Mouse (Mus musculus): ENCODE data around the gene Msx2. TPM values are rescaled to one million over a fixed set of nuclear protein-coding genes. Genes with fewer than 3 reads are reported as not detected.

Gene Msx2
- polyA plus RNA-seq, 1 experiment from 2014 or later, result 0.70 TPM

DNA sequence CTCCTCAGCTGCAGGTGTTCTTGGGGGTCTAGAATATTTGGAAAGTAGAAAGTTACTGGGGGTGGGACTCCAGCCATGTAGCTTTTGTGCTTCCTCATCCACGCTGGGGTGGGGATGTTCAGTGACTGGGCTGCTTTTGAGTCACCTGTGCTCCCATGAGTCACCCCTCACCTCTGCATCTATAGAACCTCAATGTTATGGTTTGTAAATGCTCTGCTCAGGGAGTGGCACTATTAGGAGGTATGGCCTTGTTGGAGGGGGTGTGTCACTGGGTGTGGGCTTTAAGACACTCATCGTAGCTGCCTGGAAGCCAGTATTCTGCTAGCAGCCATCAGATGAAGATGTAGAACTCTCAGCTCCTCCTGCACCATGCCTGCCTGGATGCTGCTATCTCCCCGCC is 32.9 kb downstream of the Msx2 start:
- H3K4me1 ChIP-seq, result 0 out of 2 replicates have a peak, but pooled peaks cover 3% of the 10 kb centered on the region
- no peak overlapping the region for H3K9ac ChIP-seq (replicated peaks)
- H3K9me3 ChIP-seq, result no peaks in the 10 kb centered on the region
- H3K4me2 ChIP-seq (replicated peaks), result no peak overlapping the region
- no peak for ATAC-seq (replicated peaks)
- no peak overlapping the region for H3K4me3 ChIP-seq
- no peaks in the 10 kb centered on the region for H3K27me3 ChIP-seq
- H3K36me3 ChIP-seq, result no peaks in the 10 kb centered on the region
- H3K27ac ChIP-seq (replicated peaks), result no peak overlapping the region
- 81% methylated on average over 3 of the region's 3 CpGs for WGBS

DNA sequence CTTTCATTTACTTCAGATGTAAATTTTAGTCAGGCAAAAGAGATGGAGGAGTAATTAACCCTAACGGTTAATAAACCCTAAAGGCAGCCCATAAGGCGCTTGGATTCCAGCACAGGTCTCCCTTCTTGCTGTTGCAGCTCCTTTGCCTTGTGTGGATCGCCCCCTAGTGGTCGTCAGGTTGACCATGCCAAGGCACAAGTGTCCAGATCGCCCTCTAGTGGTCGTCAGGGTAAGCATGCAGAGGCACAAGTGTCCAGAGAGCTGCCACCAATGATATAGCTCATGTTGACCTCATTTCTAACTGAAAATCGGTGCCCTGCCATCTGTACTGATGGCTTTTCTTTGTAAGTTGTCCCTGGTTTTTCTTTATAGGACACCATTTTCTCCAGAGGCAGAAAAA is 46.4 kb downstream of the Msx2 start:
- H3K27me3 ChIP-seq, result no peaks in the 10 kb centered on the region
- 23% methylated on average over 7 of the region's 7 CpGs for WGBS
- no peak for ATAC-seq (replicated peaks)

DNA sequence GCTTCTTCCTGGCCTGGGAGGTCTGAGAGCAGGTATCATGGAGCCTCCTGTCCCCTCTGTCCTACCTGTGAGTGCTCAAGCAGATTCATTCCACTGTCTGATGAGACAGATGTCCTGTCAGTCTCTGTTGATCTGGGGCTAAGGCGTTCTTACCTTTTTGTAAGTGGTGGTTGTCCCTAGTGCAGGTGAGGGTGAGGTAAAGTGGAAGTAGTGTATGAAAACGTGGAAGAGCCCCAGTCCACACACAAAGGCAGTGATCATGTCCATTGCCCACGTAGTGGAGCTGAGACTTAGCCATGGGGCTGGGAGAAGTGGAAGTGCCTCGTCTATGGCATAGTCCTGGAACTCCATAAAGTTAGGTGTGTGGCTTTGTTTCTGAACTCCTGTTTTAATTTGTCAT is 51.7 kb downstream of the Msx2 start:
- WGBS, result 75% methylated on average over 4 of the region's 4 CpGs
- H3K36me3 ChIP-seq, result no peaks in the 10 kb centered on the region
- no peak for ATAC-seq (replicated peaks)

More for the DNA sequence above, 46.4 kb downstream of the Msx2 start:
- no peaks in the 10 kb centered on the region for H3K4me1 ChIP-seq
- H3K27ac ChIP-seq (replicated peaks), result no peak overlapping the region
- H3K4me2 ChIP-seq (replicated peaks), result no peak overlapping the region
- H3K9ac ChIP-seq (replicated peaks), result no peak overlapping the region
- no peak overlapping the region for H3K4me3 ChIP-seq
- H3K36me3 ChIP-seq, result no peaks in the 10 kb centered on the region
- no peaks in the 10 kb centered on the region for H3K9me3 ChIP-seq

DNA sequence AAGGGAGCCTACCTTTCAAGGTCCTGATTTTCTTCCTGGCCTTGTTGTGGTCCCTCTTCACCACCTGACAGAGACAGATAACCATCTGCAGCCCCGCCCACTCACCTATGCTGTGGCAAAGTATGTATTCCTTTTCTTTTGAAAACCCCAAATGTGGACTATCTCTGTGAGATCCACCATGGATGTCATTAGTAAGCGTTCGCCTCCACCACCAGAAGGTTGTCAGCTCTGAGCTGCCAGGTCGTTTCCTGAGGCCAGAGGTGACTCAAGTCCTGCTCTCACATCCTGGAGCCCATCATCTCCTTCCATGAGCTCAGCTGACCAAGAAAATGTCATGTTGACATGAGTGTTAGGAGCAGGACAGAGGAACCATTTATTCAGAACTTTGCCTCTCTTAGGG is 52.1 kb downstream of the Msx2 start:
- WGBS, result 82% methylated on average over 4 of the region's 4 CpGs
- H3K4me2 ChIP-seq (replicated peaks), result no peak overlapping the region
- H3K9me3 ChIP-seq, result no peaks in the 10 kb centered on the region
- no peaks in the 10 kb centered on the region for H3K4me1 ChIP-seq
- no peak overlapping the region for H3K4me3 ChIP-seq
- no peak overlapping the region for H3K27ac ChIP-seq (replicated peaks)
- no peak for ATAC-seq (replicated peaks)
- no peaks in the 10 kb centered on the region for H3K27me3 ChIP-seq
- H3K36me3 ChIP-seq, result no peaks in the 10 kb centered on the region
- no peak overlapping the region for H3K9ac ChIP-seq (replicated peaks)

More for the DNA sequence above, 51.7 kb downstream of the Msx2 start:
- Histone ChIP-seq H3K9me3 (no peaks in the 10 kb centered on the region), H3K4me2 (replicated peaks) (no peak overlapping the region), H3K4me3 (no peak overlapping the region), H3K27ac (replicated peaks) (no peak overlapping the region), H3K9ac (replicated peaks) (no peak overlapping the region), H3K27me3 (no peaks in the 10 kb centered on the region), H3K4me1 (no peaks in the 10 kb centered on the region)

- H3K27ac ChIP-seq (replicated peaks), result no peak overlapping the region
- H3K4me2 ChIP-seq (replicated peaks), result no peak overlapping the region
- 85% methylated on average over 8 of the region's 8 CpGs for WGBS
- H3K4me3 ChIP-seq, result no peak overlapping the region
- no peaks in the 10 kb centered on the region for H3K4me1 ChIP-seq
- no peaks in the 10 kb centered on the region for H3K36me3 ChIP-seq
- ATAC-seq (replicated peaks), result no peak
- H3K27me3 ChIP-seq, result no peaks in the 10 kb centered on the region
- no peak overlapping the region for H3K9ac ChIP-seq (replicated peaks)
- no peaks in the 10 kb centered on the region for H3K9me3 ChIP-seq
These were observed 53.2 kb downstream of the Msx2 start for GRCm38 (mm10) chr13:53419681-53420080.

GRCm38 (mm10) chr13:53417701-53418100 is 55.2 kb downstream of the Msx2 start:
- 93% methylated on average over 6 of the region's 6 CpGs for WGBS
- H3K27ac ChIP-seq (replicated peaks), result no peak overlapping the region
- no peak for ATAC-seq (replicated peaks)
- H3K36me3 ChIP-seq, result no peaks in the 10 kb centered on the region
- H3K4me1 ChIP-seq, result 0 out of 2 replicates have a peak, but pooled peaks cover 2% of the 10 kb centered on the region
- H3K9me3 ChIP-seq, result no peaks in the 10 kb centered on the region
- H3K27me3 ChIP-seq, result no peaks in the 10 kb centered on the region
- H3K4me3 ChIP-seq, result no peak overlapping the region
- H3K4me2 ChIP-seq (replicated peaks), result no peak overlapping the region
- no peak overlapping the region for H3K9ac ChIP-seq (replicated peaks)

Other genes with a start within 250 kb of the Msx2 start
- 3.3 and 3.8 TPM in 2 replicates for gene Ror2, start 186.9 kb downstream of the Msx2 start, polyA plus RNA-seq (2015; fragmentation: Nextera tagmentation; extraction: Ambion mirVana)
- gene Sptlc1, start 95.7 kb downstream of the Msx2 start, polyA plus RNA-seq (2015; fragmentation: Nextera tagmentation; extraction: Ambion mirVana), result 30.3 and 30.5 TPM in 2 replicates

Measured in forebrain, embryonic 15.5 days (tissue).